Mouse (Mus musculus) brain, embryonic 14.5 days (tissue): ENCODE measurements around the gene Tmem101. TPM values are rescaled to one million over a fixed set of nuclear protein-coding genes. Genes with fewer than 3 reads are reported as not detected.
A peak's percentile ranks its signal among the peaks of the same experiment; 100 is the strongest.

Experiments used
- DNase-seq: peaks from one replicate; pipeline ENCODE4 v3.0.0-alpha.2; 2011; ENCODE audit warnings: low read depth
- CTCF ChIP-seq: fragments of 200-500 bp; IDR thresholded peaks from 2 replicates; pipeline ENCODE4 v1.5.1; 2012; ENCODE audit warnings: inconsistent platforms, mild to moderate bottlenecking, moderate library complexity, borderline replicate concordance; ENCODE audit not compliant: insufficient read depth, insufficient read length; ENCODE audit errors: extremely low read depth
- POLR2A ChIP-seq: fragments of 200-500 bp; IDR thresholded peaks from 2 replicates; pipeline ENCODE4 v1.6.1; 2012; ENCODE audit warnings: mild to moderate bottlenecking, inconsistent platforms, borderline replicate concordance; ENCODE audit not compliant: poor library complexity, insufficient read depth, insufficient read length, severe bottlenecking; ENCODE audit errors: extremely low read depth
- polyA plus RNA-seq: library from polyadenylated mRNA; depleted of rRNA; stranded (reverse); fragments of >200 nt; gene quantifications from 2 replicates; pipeline ENCODE4 v1.2.3, GENCODE M21; 2012

The Tmem101 gene
- polyA plus RNA-seq, 1 experiment, result 38.6 TPM

- TF ChIP-seq CTCF, result no peak
- TF ChIP-seq POLR2A, result no peak
- DNase-seq, result no peak
Measured at GRCm38 (mm10) chr11:102146531-102146930, 9.7 kb downstream of the Tmem101 start.

GRCm38 (mm10) chr11:102146005-102146404 is 10.2 kb downstream of the Tmem101 start:
- no peak for TF ChIP-seq CTCF
- no peak for TF ChIP-seq POLR2A
- no peak for DNase-seq

- TF ChIP-seq CTCF (no peak), POLR2A (no peak)
- DNase-seq, result no peak
Measured at GRCm38 (mm10) chr11:102145471-102146001, 10.7 kb downstream of the Tmem101 start, which contains the start of gene Nags. Gene Nags, plus strand, starts transcription at chr11:102145513.

- DNase-seq, result no peak
Measured at GRCm38 (mm10) chr11:102144957-102145470, 11.2 kb downstream of the Tmem101 start.

GRCm38 (mm10) chr11:102142355-102142754 is 13.8 kb downstream of the Tmem101 start:
- no peak for TF ChIP-seq CTCF
- no peak for TF ChIP-seq POLR2A
- no peak for DNase-seq

More at GRCm38 (mm10) chr11:102144957-102145470, 11.2 kb downstream of the Tmem101 start:
- TF ChIP-seq POLR2A, result no peak
- no peak for TF ChIP-seq CTCF

GRCm38 (mm10) chr11:102140508-102140907 is 15.7 kb downstream of the Tmem101 start:
- no peak for TF ChIP-seq POLR2A
- TF ChIP-seq CTCF, result peak; percentile 70; the same call in 1 of the 2 replicates
- DNase-seq, result peak; percentile 72

GRCm38 (mm10) chr11:102138447-102138740 is 17.8 kb downstream of the Tmem101 start:
- peak; percentile 86 for DNase-seq
- TF ChIP-seq POLR2A (no peak), CTCF (peak; percentile 94)

GRCm38 (mm10) chr11:102137625-102138446 is 18.4 kb downstream of the Tmem101 start:
- DNase-seq, result no peak
- no peak for TF ChIP-seq CTCF
- no peak for TF ChIP-seq POLR2A

- TF ChIP-seq CTCF (no peak), POLR2A (no peak)
- peak; percentile 55 for DNase-seq
Measured at GRCm38 (mm10) chr11:102134516-102134915, 21.7 kb downstream of the Tmem101 start.

GRCm38 (mm10) chr11:102117386-102117785 is 38.8 kb downstream of the Tmem101 start:
- TF ChIP-seq CTCF (no peak), POLR2A (no peak)
- DNase-seq, result no peak

- DNase-seq, result no peak
- TF ChIP-seq CTCF (no peak), POLR2A (no peak)
Measured at GRCm38 (mm10) chr11:102116241-102116640, 40.0 kb downstream of the Tmem101 start.

GRCm38 (mm10) chr11:102111576-102111975 is 44.6 kb downstream of the Tmem101 start:
- TF ChIP-seq POLR2A, result no peak
- TF ChIP-seq CTCF, result no peak
- no peak for DNase-seq

GRCm38 (mm10) chr11:102107732-102108131 is 48.5 kb downstream of the Tmem101 start, which contains the start of gene Pyy:
Gene Pyy, minus strand, starts transcription at chr11:102107832.
- TF ChIP-seq CTCF, result no peak
- no peak for TF ChIP-seq POLR2A
- DNase-seq, result no peak
